Mouse (Mus musculus): Measurements from ENCODE around the gene Nmrk1.

GRCm38 (mm10) chr19:18596876-18597275 lies 34.9 kb upstream of the Nmrk1 start:
- TF ChIP-seq CTCF (IDR thresholded peaks at IDR 0.05; ENCODE audit: control insufficient read depth, insufficient read depth, low read length) (no peak), POLR2A (IDR thresholded peaks at IDR 0.05; ENCODE audit: borderline replicate concordance, control insufficient read depth, low read depth, low read length) (no peak)
